29 mouse cellular contexts compared by ENCODE assay signal in the genomic region with DNA sequence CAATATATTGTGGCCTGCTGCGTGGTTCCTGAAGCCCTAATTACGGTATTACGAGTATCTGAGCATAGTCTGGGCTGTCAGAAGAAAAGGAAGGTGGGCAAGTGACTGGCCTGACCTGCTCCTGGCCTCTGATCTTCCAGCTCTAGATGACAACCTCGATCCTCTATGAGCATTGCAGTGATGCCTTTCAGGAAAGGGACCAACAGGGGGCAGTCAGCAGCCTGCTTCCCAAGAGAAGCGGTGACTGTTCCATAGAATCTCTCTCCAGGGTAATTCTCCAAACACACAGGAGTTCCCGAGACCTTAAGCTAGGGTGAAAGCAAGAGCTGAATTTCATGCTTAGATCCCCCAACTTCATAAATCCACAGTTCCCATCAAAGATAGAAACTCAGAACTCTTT. TPM values are rescaled to one million over a fixed set of nuclear protein-coding genes. Genes with fewer than 3 reads are reported as not detected.
DNase-seq lines count a peak whose midpoint lies in the region; ATAC-seq and TF ChIP-seq lines count a peak whose summit lies in the region.
"Had no signal": no experiment of that assay in that cellular context is flagged by ENCODE, and none has a peak within 500 bp of the region (broad histone marks: within the 10 kb centered on the region; RNA-seq: fewer than 3 reads in every experiment).

No protein-coding gene starts in this region.

- no peak overlapping the region for H3K27ac ChIP-seq in forebrain, embryonic 11.5 days (ENCODE audit: low read depth, low read length)
- no peak overlapping the region for H3K27ac ChIP-seq in forebrain, embryonic 16.5 days (ENCODE audit: low read length)
- no peak overlapping the region for H3K27ac ChIP-seq in kidney, postnatal 0 days
- H3K27ac ChIP-seq in kidney, embryonic 16.5 days (ENCODE audit: low read length): no peak overlapping the region
- H3K27ac ChIP-seq in midbrain, postnatal 0 days (ENCODE audit: low read depth, low read length): no peak overlapping the region
- no peak overlapping the region for H3K27ac ChIP-seq in midbrain, embryonic 13.5 days
- H3K27ac ChIP-seq: hindbrain, embryonic 15.5 days; kidney, embryonic 15.5 days; midbrain, embryonic 10.5 days; stomach, embryonic 15.5 days had no signal

- peak; percentile 20; the same call in 1 of the 2 replicates for TF ChIP-seq CTCF in kidney, postnatal 0 days (IDR thresholded peaks at IDR 0.05; ENCODE audit: low read depth)
- TF ChIP-seq CTCF in midbrain, postnatal 0 days (IDR thresholded peaks at IDR 0.05): 0 out of 2 replicates have a peak, but pooled peaks have one; percentile 16

- DNase-seq in forebrain, embryonic 11.5 days (ENCODE audit: low spot score): peak; percentile 23
- no peak for DNase-seq in kidney, postnatal 0 days (ENCODE audit: low spot score)
- no peak for DNase-seq in midbrain, postnatal 0 days (ENCODE audit: low spot score)
- DNase-seq in neural tube, embryonic 10.5 days (ENCODE audit: extremely low spot score, low spot score): no peak
- DNase-seq: adrenal gland, adult 2 months; cerebellum, adult 11-12 months; cerebellum, postnatal 10 days; embryo, embryonic 11 days; gastrocnemius, postnatal 36 days; kidney, adult 11 months; lung, postnatal 10 days; thymus, adult 18-20 months; thymus, postnatal 4 days had no signal

- no peak overlapping the region for H3K4me3 ChIP-seq in forebrain, embryonic 11.5 days (ENCODE audit: low read depth, low read length)
- no peak overlapping the region for H3K4me3 ChIP-seq in forebrain, embryonic 16.5 days (replicated peaks; ENCODE audit: low read length)
- no peak overlapping the region for H3K4me3 ChIP-seq in kidney, postnatal 0 days (replicated peaks; ENCODE audit: low read depth, low read length)
- H3K4me3 ChIP-seq in kidney, embryonic 16.5 days (ENCODE audit: low read length): no peak overlapping the region
- no peak overlapping the region for H3K4me3 ChIP-seq in midbrain, postnatal 0 days (ENCODE audit: low read depth, low read length)
- H3K4me3 ChIP-seq in midbrain, embryonic 13.5 days (replicated peaks): no peak overlapping the region
- H3K4me3 ChIP-seq: hindbrain, embryonic 15.5 days; kidney, embryonic 15.5 days; midbrain, embryonic 10.5 days; stomach, embryonic 15.5 days had no signal

- H3K27me3 ChIP-seq in forebrain, embryonic 11.5 days (ENCODE audit: control insufficient read depth, insufficient read depth, low read length): no peaks in the 10 kb centered on the region
- no peaks in the 10 kb centered on the region for H3K27me3 ChIP-seq in forebrain, embryonic 16.5 days (replicated peaks; ENCODE audit: control insufficient read depth, insufficient read depth, low read length)
- H3K27me3 ChIP-seq in kidney, postnatal 0 days (ENCODE audit: insufficient read depth, low read length): no peaks in the 10 kb centered on the region
- no peaks in the 10 kb centered on the region for H3K27me3 ChIP-seq in kidney, embryonic 16.5 days (ENCODE audit: insufficient read depth, low read length)
- no peaks in the 10 kb centered on the region for H3K27me3 ChIP-seq in midbrain, postnatal 0 days (ENCODE audit: insufficient read depth, low read length)
- H3K27me3 ChIP-seq in midbrain, embryonic 13.5 days: no peaks in the 10 kb centered on the region
- H3K27me3 ChIP-seq: kidney, embryonic 15.5 days; stomach, embryonic 15.5 days had no signal

- H3K9ac ChIP-seq in forebrain, embryonic 11.5 days (ENCODE audit: low read length): no peak overlapping the region
- H3K9ac ChIP-seq in forebrain, embryonic 16.5 days (replicated peaks; ENCODE audit: low read depth, low read length): no peak overlapping the region
- no peak overlapping the region for H3K9ac ChIP-seq in kidney, postnatal 0 days (ENCODE audit: low read depth, low read length)
- no peak overlapping the region for H3K9ac ChIP-seq in kidney, embryonic 16.5 days (replicated peaks; ENCODE audit: low read length)
- no peak overlapping the region for H3K9ac ChIP-seq in midbrain, postnatal 0 days (replicated peaks; ENCODE audit: low read length, poor library complexity, severe bottlenecking)
- H3K9ac ChIP-seq in midbrain, embryonic 13.5 days (replicated peaks): no peak overlapping the region
- H3K9ac ChIP-seq: hindbrain, embryonic 15.5 days; kidney, embryonic 15.5 days; stomach, embryonic 15.5 days had no signal

- H3K9me3 ChIP-seq in forebrain, embryonic 11.5 days (ENCODE audit: control insufficient read depth, low read length): no peaks in the 10 kb centered on the region
- no peaks in the 10 kb centered on the region for H3K9me3 ChIP-seq in forebrain, embryonic 16.5 days (ENCODE audit: control insufficient read depth, low read length)
- H3K9me3 ChIP-seq in kidney, postnatal 0 days (replicated peaks; ENCODE audit: low read length): no peaks in the 10 kb centered on the region
- no peaks in the 10 kb centered on the region for H3K9me3 ChIP-seq in kidney, embryonic 16.5 days (ENCODE audit: low read length)
- no peaks in the 10 kb centered on the region for H3K9me3 ChIP-seq in midbrain, postnatal 0 days (ENCODE audit: low read length)
- H3K9me3 ChIP-seq in midbrain, embryonic 13.5 days: no peaks in the 10 kb centered on the region
- H3K9me3 ChIP-seq: hindbrain, embryonic 15.5 days; kidney, embryonic 15.5 days; midbrain, embryonic 10.5 days; stomach, embryonic 15.5 days had no signal

- ATAC-seq in forebrain, embryonic 11.5 days (replicated peaks; ENCODE audit: low FRiP score): no peak
- ATAC-seq in forebrain, embryonic 16.5 days: no peak
- ATAC-seq in kidney, postnatal 0 days (replicated peaks; ENCODE audit: low FRiP score, low read depth): no peak
- no peak for ATAC-seq in kidney, embryonic 16.5 days (ENCODE audit: low FRiP score, low TSS enrichment)
- no peak for ATAC-seq in midbrain, postnatal 0 days (ENCODE audit: low FRiP score)
- no peak for ATAC-seq in midbrain, embryonic 13.5 days

- no peak overlapping the region for H3K4me2 ChIP-seq in forebrain, embryonic 11.5 days (ENCODE audit: low read depth, low read length, severe bottlenecking)
- H3K4me2 ChIP-seq in forebrain, embryonic 16.5 days (ENCODE audit: low read length): no peak overlapping the region
- H3K4me2 ChIP-seq in kidney, postnatal 0 days (ENCODE audit: low read length): no peak overlapping the region
- no peak overlapping the region for H3K4me2 ChIP-seq in kidney, embryonic 16.5 days (replicated peaks; ENCODE audit: low read depth, low read length)
- H3K4me2 ChIP-seq in midbrain, postnatal 0 days (ENCODE audit: low read depth, low read length, poor library complexity, severe bottlenecking): no peak overlapping the region
- no peak overlapping the region for H3K4me2 ChIP-seq in midbrain, embryonic 13.5 days (replicated peaks)
- H3K4me2 ChIP-seq: hindbrain, embryonic 15.5 days; kidney, embryonic 15.5 days; stomach, embryonic 15.5 days had no signal

- H3K4me1 ChIP-seq in forebrain, embryonic 11.5 days (replicated peaks; ENCODE audit: control insufficient read depth, insufficient read depth, low read length): no peaks in the 10 kb centered on the region
- H3K4me1 ChIP-seq in forebrain, embryonic 16.5 days (replicated peaks; ENCODE audit: control insufficient read depth, insufficient read depth, low read length): peaks cover 5% of the 10 kb centered on the region; the same call in 1 of the 2 replicates
- no peaks in the 10 kb centered on the region for H3K4me1 ChIP-seq in kidney, postnatal 0 days (replicated peaks; ENCODE audit: insufficient read depth, low read length)
- H3K4me1 ChIP-seq in kidney, embryonic 16.5 days (ENCODE audit: insufficient read depth, low read length): peaks cover 8% of the 10 kb centered on the region; the same call in 1 of the 2 replicates
- H3K4me1 ChIP-seq in midbrain, postnatal 0 days (ENCODE audit: insufficient read depth, low read length): no peaks in the 10 kb centered on the region
- H3K4me1 ChIP-seq in midbrain, embryonic 13.5 days (replicated peaks): 0 out of 2 replicates have a peak, but pooled peaks cover 6% of the 10 kb centered on the region
- H3K4me1 ChIP-seq: midbrain, embryonic 10.5 days; stomach, embryonic 15.5 days had no signal

- H3K36me3 ChIP-seq in forebrain, embryonic 11.5 days (ENCODE audit: control insufficient read depth, insufficient read depth, low read length): no peaks in the 10 kb centered on the region
- H3K36me3 ChIP-seq in forebrain, embryonic 16.5 days (ENCODE audit: control insufficient read depth, insufficient read depth): no peaks in the 10 kb centered on the region
- no peaks in the 10 kb centered on the region for H3K36me3 ChIP-seq in kidney, postnatal 0 days (ENCODE audit: insufficient read depth, low read length)
- H3K36me3 ChIP-seq in kidney, embryonic 16.5 days (ENCODE audit: insufficient read depth, low read length): no peaks in the 10 kb centered on the region
- H3K36me3 ChIP-seq in midbrain, postnatal 0 days (ENCODE audit: insufficient read depth, low read length): no peaks in the 10 kb centered on the region
- H3K36me3 ChIP-seq in midbrain, embryonic 13.5 days: no peaks in the 10 kb centered on the region
- H3K36me3 ChIP-seq: G1E; hindbrain, embryonic 15.5 days; kidney, embryonic 15.5 days; midbrain, embryonic 10.5 days; stomach, embryonic 15.5 days had no signal

- 75% methylated on average over 6 of the region's 6 CpGs for WGBS in forebrain, embryonic 11.5 days
- WGBS in forebrain, embryonic 16.5 days: 77% methylated on average over 6 of the region's 6 CpGs
- WGBS in kidney, postnatal 0 days: 81% methylated on average over 6 of the region's 6 CpGs
- 73% methylated on average over 6 of the region's 6 CpGs for WGBS in kidney, embryonic 16.5 days
- 73% methylated on average over 6 of the region's 6 CpGs for WGBS in midbrain, postnatal 0 days
- WGBS in midbrain, embryonic 13.5 days: 75% methylated on average over 6 of the region's 6 CpGs

RNA-seq across cellular contexts. Expression of a gene that starts 21.1 kb away (rescaled TPM):
- polyA plus RNA-seq in forebrain, embryonic 11.5 days (2014; fragmentation: Nextera tagmentation; extraction: Ambion mirVana): not detected in 2 replicates
- 0.03 and 0.05 TPM in 2 replicates for polyA plus RNA-seq in forebrain, embryonic 16.5 days (2015; fragmentation: Nextera tagmentation; extraction: Ambion mirVana)
- not detected in 2 replicates for polyA plus RNA-seq in kidney, postnatal 0 days (2015; fragmentation: Nextera tagmentation; extraction: Ambion mirVana)
- polyA plus RNA-seq in kidney, embryonic 16.5 days (2015; fragmentation: Nextera tagmentation; extraction: Ambion mirVana): 0.01 and 0.03 TPM in 2 replicates
- not detected in 2 replicates for total RNA-seq in midbrain, postnatal 0 days (2014; rRNA removed)
- not detected in 2 replicates for polyA plus RNA-seq in midbrain, postnatal 0 days (2015; fragmentation: Nextera tagmentation; extraction: Ambion mirVana)
- not detected in 2 replicates for polyA plus RNA-seq in midbrain, embryonic 13.5 days (2015; fragmentation: Nextera tagmentation; extraction: Ambion mirVana)
- total RNA-seq: adrenal gland, adult 2 months; adrenal gland, postnatal 4 days; gastrocnemius, adult 18-20 months; gastrocnemius, postnatal 36 days; layer of hippocampus, postnatal 25 days; left cerebral cortex, postnatal 10 days; neutrophil, adult 5-6 weeks had no signal
- polyA plus RNA-seq: adrenal gland, adult 2 months; hindbrain, embryonic 15.5 days; liver, adult 2 months; midbrain, embryonic 10.5 days had no signal

RNA-seq across cellular contexts. Expression of a gene that starts 42.3 kb away (rescaled TPM):
- not detected in 2 replicates for polyA plus RNA-seq in forebrain, embryonic 11.5 days (2014; fragmentation: Nextera tagmentation; extraction: Ambion mirVana)
- polyA plus RNA-seq in forebrain, embryonic 16.5 days (2015; fragmentation: Nextera tagmentation; extraction: Ambion mirVana): 0.22 and 1.2 TPM in 2 replicates
- 0.14 TPM in 1 of 2 replicates, not detected in the other for polyA plus RNA-seq in kidney, postnatal 0 days (2015; fragmentation: Nextera tagmentation; extraction: Ambion mirVana)
- polyA plus RNA-seq in kidney, embryonic 16.5 days (2015; fragmentation: Nextera tagmentation; extraction: Ambion mirVana): not detected in 2 replicates
- not detected in 2 replicates for total RNA-seq in midbrain, postnatal 0 days (2014; rRNA removed)
- 0.47 and 0.80 TPM in 2 replicates for polyA plus RNA-seq in midbrain, postnatal 0 days (2015; fragmentation: Nextera tagmentation; extraction: Ambion mirVana)
- 0.55 TPM in 1 of 2 replicates, not detected in the other for polyA plus RNA-seq in midbrain, embryonic 13.5 days (2015; fragmentation: Nextera tagmentation; extraction: Ambion mirVana)
- total RNA-seq: adrenal gland, adult 2 months; gastrocnemius, adult 18-20 months; gastrocnemius, postnatal 36 days; hematopoietic stem cell, adult 5-6 weeks; layer of hippocampus, postnatal 25 days; liver, adult 2 months; neutrophil, adult 5-6 weeks had no signal
- polyA plus RNA-seq: adrenal gland, adult 2 months; kidney, embryonic 15.5 days; limb, embryonic 11.5 days; liver, adult 2 months; midbrain, embryonic 10.5 days; stomach, embryonic 15.5 days had no signal
